Mouse (Mus musculus) urinary bladder, postnatal 14 days (tissue): Measurements from ENCODE around the gene Vmn1r69.

Experiments
- DNase-seq: peaks from one replicate; pipeline ENCODE4 v3.0.0; 2021; ENCODE audit warnings: low spot score

Gene Vmn1r69

GRCm38 (mm10) chr7:10613559-10613958, at the start of gene Vmn1r69:
Gene Vmn1r69 (minus strand): TSS chr7:10613659.
- DNase-seq = no peak

GRCm38 (mm10) chr7:10631232-10631631, 17.8 kb upstream of the Vmn1r69 start, which contains the start of gene Vmn1r70:
Gene Vmn1r70 (plus strand): TSS chr7:10631532.
- no peak for DNase-seq

GRCm38 (mm10) chr7:10558385-10558784, 55.1 kb downstream of the Vmn1r69 start, which contains the start of gene Vmn1r68:
Gene Vmn1r68 (minus strand): TSS chr7:10558485.
- no peak for DNase-seq
